Mouse (Mus musculus) intestine, embryonic 16.5 days (tissue): ENCODE data around the gene Cacul1. TPM values are rescaled to one million over a fixed set of nuclear protein-coding genes. Genes with fewer than 3 reads are reported as not detected.

Source experiments
- ATAC-seq: fragments of 200-750 bp; cut with Nextera tagmentation; 2 replicates; pipeline ENCODE4 v1.8.0; 2017; ENCODE audit warnings: moderate TSS enrichment, moderate library complexity
- H3K27ac ChIP-seq: fragments of 300-500 bp; sonication (generic); 2 replicates; pipeline ENCODE4 v1.5.1; 2014; ENCODE audit warnings: mild to moderate bottlenecking, low read length
- H3K27me3 ChIP-seq: fragments of 300-500 bp; sonication (generic); replicated peaks from 2 replicates; pipeline ENCODE4 v1.6.1; 2014; ENCODE audit warnings: low read length, control low read depth, mixed read lengths; ENCODE audit not compliant: control insufficient read depth, insufficient read depth
- H3K36me3 ChIP-seq: fragments of 300-500 bp; sonication (generic); 2 replicates; pipeline ENCODE4 v1.6.1; 2014; ENCODE audit warnings: low read length, control low read depth; ENCODE audit not compliant: control insufficient read depth, insufficient read depth
- H3K4me1 ChIP-seq: fragments of 300-500 bp; sonication (generic); 2 replicates; pipeline ENCODE4 v1.6.1; 2014; ENCODE audit warnings: low read length, control low read depth, mixed read lengths; ENCODE audit not compliant: control insufficient read depth, insufficient read depth
- H3K4me2 ChIP-seq: fragments of 300-500 bp; sonication (generic); 2 replicates; pipeline ENCODE4 v1.6.1; 2014; ENCODE audit warnings: low read depth, low read length, control low read depth
- H3K4me3 ChIP-seq: fragments of 300-500 bp; sonication (generic); 2 replicates; pipeline ENCODE4 v1.5.1; 2014; ENCODE audit warnings: mild to moderate bottlenecking, low read length
- H3K9ac ChIP-seq: fragments of 300-500 bp; sonication (generic); 2 replicates; pipeline ENCODE4 v1.6.1; 2014; ENCODE audit warnings: low read depth, low read length
- H3K9me3 ChIP-seq: fragments of 300-500 bp; sonication (generic); 2 replicates; pipeline ENCODE4 v1.6.1; 2016; ENCODE audit warnings: low read length, control low read depth; ENCODE audit not compliant: control insufficient read depth
- WGBS: fragments of 180-500 bp; shearing (Covaris S2); extraction: QIAGEN DNeasy Blood & Tissue Kit; methylation state at CpG from one replicate; pipeline ENCODE4 v1.1.7; 2014; 5-methylcytosine and 5-hydroxymethylcytosine counted together
- polyA plus RNA-seq: library from polyadenylated mRNA; unstranded; fragments of >200 nt; fragmentation: Nextera tagmentation; extraction: Ambion mirVana; gene quantifications from 2 replicates; pipeline ENCODE4 v1.2.1, GENCODE M21; 2015

The Cacul1 gene
- polyA plus RNA-seq, 1 experiment from 2014 or later = 12.2 TPM

GRCm38 (mm10) chr19:60589646-60590045 is 8.8 kb upstream of the Cacul1 start:
- no peaks in the 10 kb centered on the region for H3K9me3 ChIP-seq
- H3K4me2 ChIP-seq = no peak overlapping the region
- no peaks in the 10 kb centered on the region for H3K27me3 ChIP-seq
- H3K4me1 ChIP-seq = no peaks in the 10 kb centered on the region
- H3K9ac ChIP-seq = no peak overlapping the region
- no peak overlapping the region for H3K27ac ChIP-seq
- no peak for ATAC-seq
- H3K4me3 ChIP-seq = no peak overlapping the region
- WGBS = 95% methylated on average over 2 of the region's 2 CpGs
- H3K36me3 ChIP-seq = no peaks in the 10 kb centered on the region

GRCm38 (mm10) chr19:60586652-60587051 is 5.8 kb upstream of the Cacul1 start:
- Histone ChIP-seq H3K4me2 (no peak overlapping the region), H3K9me3 (no peaks in the 10 kb centered on the region), H3K27me3 (no peaks in the 10 kb centered on the region), H3K4me1 (no peaks in the 10 kb centered on the region), H3K4me3 (no peak overlapping the region), H3K9ac (no peak overlapping the region), H3K36me3 (no peaks in the 10 kb centered on the region), H3K27ac (no peak overlapping the region)
- no peak for ATAC-seq
- WGBS = 73% methylated on average over 5 of the region's 5 CpGs

- H3K9ac ChIP-seq = no peak overlapping the region
- H3K27ac ChIP-seq = no peak overlapping the region
- H3K4me1 ChIP-seq = peaks cover 4% of the 10 kb centered on the region
- 93% methylated on average over 2 of the region's 2 CpGs for WGBS
- H3K9me3 ChIP-seq = no peaks in the 10 kb centered on the region
- ATAC-seq = no peak
- H3K4me2 ChIP-seq = no peak overlapping the region
- no peaks in the 10 kb centered on the region for H3K36me3 ChIP-seq
- no peaks in the 10 kb centered on the region for H3K27me3 ChIP-seq
- H3K4me3 ChIP-seq = no peak overlapping the region
These were observed 2.4 kb upstream of the Cacul1 start for GRCm38 (mm10) chr19:60583201-60583600.

- Histone ChIP-seq H3K27me3 (no peaks in the 10 kb centered on the region), H3K9me3 (no peaks in the 10 kb centered on the region), H3K4me2 (peak overlapping the region; percentile 72), H3K36me3 (no peaks in the 10 kb centered on the region), H3K4me3 (peak overlapping the region; percentile 95), H3K9ac (peak overlapping the region; percentile 64), H3K27ac (peak overlapping the region; percentile 88), H3K4me1 (peaks cover 6% of the 10 kb centered on the region)
- 28% methylated on average over 4 of the region's 4 CpGs for WGBS
- peak; percentile 64 for ATAC-seq
These were observed 809 bp upstream of the Cacul1 start for GRCm38 (mm10) chr19:60581377-60582290.

DNA sequence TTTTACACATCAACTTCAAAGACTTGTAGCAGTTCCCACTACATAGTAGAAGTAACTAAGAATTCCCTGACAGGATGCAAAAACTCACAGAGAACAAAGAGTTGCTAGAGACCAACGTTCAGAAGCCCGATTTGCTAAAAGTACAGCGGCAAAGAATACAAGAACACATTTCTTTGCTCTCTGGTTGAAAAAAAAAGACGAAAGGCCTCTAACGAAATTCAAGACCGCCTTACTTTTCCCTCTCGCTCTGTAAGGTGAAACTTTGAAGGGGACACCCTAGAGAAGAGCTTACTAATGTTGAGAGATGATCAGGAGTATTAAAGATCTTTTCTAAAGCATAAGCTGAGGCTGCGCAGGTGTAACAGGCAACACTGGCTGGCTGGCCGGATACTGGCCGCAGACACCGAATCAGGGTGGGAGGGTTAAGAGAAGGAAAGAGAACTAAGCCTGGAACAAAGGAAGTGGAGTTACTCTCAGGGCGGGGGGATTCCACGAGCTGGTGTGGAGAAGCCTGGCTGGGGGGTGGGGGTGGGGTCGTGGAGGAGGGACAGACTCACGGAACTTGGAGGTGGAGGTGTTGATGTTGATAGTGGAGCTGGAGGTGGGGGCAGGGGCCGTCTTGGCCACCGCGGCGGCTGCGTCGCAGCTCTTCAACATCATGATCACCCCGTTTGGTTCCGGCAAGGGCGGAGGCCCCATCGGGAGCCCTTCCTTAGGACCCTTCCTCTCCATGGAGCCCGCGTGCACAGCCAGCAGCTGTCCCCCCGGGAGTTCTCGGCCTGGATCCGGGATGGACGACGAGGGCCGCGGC is 849 bp downstream of the Cacul1 start:
- Histone ChIP-seq H3K36me3 (no peaks in the 10 kb centered on the region), H3K27ac (peak overlapping the region; percentile 93), H3K4me3 (peak overlapping the region; percentile 95), H3K4me1 (peaks cover 9% of the 10 kb centered on the region), H3K9me3 (no peaks in the 10 kb centered on the region), H3K4me2 (peak overlapping the region; percentile 60), H3K27me3 (no peaks in the 10 kb centered on the region), H3K9ac (peak overlapping the region; percentile 87)
- peak; percentile 32 for ATAC-seq
- under 1% methylated on average over 33 of the region's 34 CpGs for WGBS

DNA sequence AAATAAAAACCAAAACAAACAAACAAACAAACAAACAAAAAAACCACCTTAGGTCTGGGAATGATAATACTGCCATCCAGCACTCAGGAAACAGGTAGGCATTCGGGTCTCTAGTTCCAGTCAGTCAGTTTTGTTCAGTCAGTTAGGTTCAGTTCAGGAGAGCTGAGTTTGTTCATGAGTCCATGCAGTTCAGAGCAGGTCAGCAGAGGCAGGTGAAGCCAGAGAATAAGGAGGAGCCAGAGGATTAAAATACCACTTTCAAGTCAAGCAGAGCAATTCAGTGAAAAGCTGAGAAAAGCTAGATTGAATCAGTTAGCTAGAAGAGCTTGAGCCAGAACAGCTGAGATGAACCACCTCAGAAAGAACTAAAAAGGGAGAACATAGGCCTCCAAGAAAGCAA is 4.1 kb downstream of the Cacul1 start:
- ATAC-seq = no peak
- H3K9me3 ChIP-seq = no peaks in the 10 kb centered on the region
- WGBS = 82% methylated on average over 1 of the region's 1 CpGs
- H3K4me1 ChIP-seq = peaks cover 9% of the 10 kb centered on the region
- no peak overlapping the region for H3K9ac ChIP-seq
- no peak overlapping the region for H3K4me2 ChIP-seq
- H3K27me3 ChIP-seq = no peaks in the 10 kb centered on the region
- H3K4me3 ChIP-seq = no peak overlapping the region
- H3K27ac ChIP-seq = no peak overlapping the region
- H3K36me3 ChIP-seq = no peaks in the 10 kb centered on the region

DNA sequence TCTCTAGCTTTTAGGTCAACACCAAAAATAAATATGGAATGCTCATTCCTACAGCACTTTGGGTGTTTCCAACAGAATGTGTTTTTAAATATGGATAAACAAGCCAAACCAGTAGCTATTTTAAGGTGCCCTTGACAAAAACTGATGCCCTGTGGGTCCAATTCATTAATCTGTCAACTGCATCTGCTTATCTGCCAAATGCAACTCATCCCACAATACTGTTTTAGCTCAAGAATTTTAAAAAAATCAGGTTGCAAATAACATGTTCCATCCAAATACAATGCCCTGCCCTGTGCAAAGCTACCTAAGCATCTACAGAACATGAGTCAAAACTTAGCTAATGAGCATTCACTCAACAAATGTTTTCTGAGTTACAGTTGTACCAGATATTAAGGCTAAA is 20.3 kb downstream of the Cacul1 start:
- Histone ChIP-seq H3K27me3 (no peaks in the 10 kb centered on the region), H3K9me3 (no peaks in the 10 kb centered on the region), H3K9ac (no peak overlapping the region), H3K4me2 (no peak overlapping the region), H3K27ac (no peak overlapping the region), H3K4me3 (no peak overlapping the region), H3K36me3 (peaks cover 3% of the 10 kb centered on the region; the same call in 1 of the 2 replicates), H3K4me1 (no peaks in the 10 kb centered on the region)
- no peak for ATAC-seq

GRCm38 (mm10) chr19:60554866-60555438 is 25.9 kb downstream of the Cacul1 start:
- Histone ChIP-seq H3K9ac (no peak overlapping the region), H3K27ac (no peak overlapping the region), H3K4me3 (no peak overlapping the region), H3K4me2 (no peak overlapping the region), H3K4me1 (no peaks in the 10 kb centered on the region), H3K9me3 (no peaks in the 10 kb centered on the region), H3K36me3 (peaks cover 3% of the 10 kb centered on the region; the same call in 1 of the 2 replicates), H3K27me3 (no peaks in the 10 kb centered on the region)
- 73% methylated on average over 4 of the region's 4 CpGs for WGBS
- no peak for ATAC-seq

- Histone ChIP-seq H3K27me3 (no peaks in the 10 kb centered on the region), H3K9me3 (no peaks in the 10 kb centered on the region), H3K4me3 (no peak overlapping the region), H3K4me1 (no peaks in the 10 kb centered on the region), H3K36me3 (no peaks in the 10 kb centered on the region), H3K27ac (no peak overlapping the region), H3K9ac (no peak overlapping the region), H3K4me2 (no peak overlapping the region)
- no peak for ATAC-seq
These were observed 27.3 kb downstream of the Cacul1 start for GRCm38 (mm10) chr19:60553501-60553900.
